Mouse (Mus musculus) bone marrow macrophage, adult 2 months (primary cell): Measurements from ENCODE around the gene Rnf149.

ENCODE experiments used
- CTCF ChIP-seq: IDR thresholded peaks from 2 replicates; pipeline ENCODE4 v1.5.1; 2012; ENCODE audit warnings: low read depth, mild to moderate bottlenecking, low read length, moderate library complexity
- POLR2A ChIP-seq: IDR thresholded peaks from 2 replicates; pipeline ENCODE4 v1.6.1; 2012; ENCODE audit warnings: mild to moderate bottlenecking, low read depth, low read length, borderline replicate concordance

DNA sequence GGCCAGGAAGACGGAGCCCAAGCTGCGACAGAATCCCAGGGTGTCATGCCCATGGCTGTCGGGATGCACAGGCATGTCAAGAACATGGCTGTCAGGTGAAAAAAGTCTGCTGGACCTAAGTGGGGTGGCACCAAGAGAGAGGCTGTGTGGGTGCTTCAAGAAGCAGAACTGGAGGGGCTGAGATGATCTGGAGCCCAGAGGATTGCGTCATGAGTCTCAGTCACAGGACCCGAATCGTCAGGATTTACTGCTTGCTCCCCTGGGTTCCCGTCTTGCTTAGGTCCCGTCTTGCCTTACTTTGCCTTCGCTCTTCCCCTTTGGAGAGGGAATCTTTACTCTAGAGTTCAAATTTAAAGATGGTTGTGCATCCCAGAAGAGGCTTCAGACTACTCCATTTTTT lies 6.0 kb upstream of the Rnf149 start:
- no peak for TF ChIP-seq CTCF
- no peak for TF ChIP-seq POLR2A
